Mouse (Mus musculus) Muller cell, postnatal 12 days (primary cell): ENCODE data around the gene Pik3c2g.

Experiments
- DNase-seq: peaks from one replicate; pipeline ENCODE4 v3.0.0-alpha.2; 2015; ENCODE audit errors: inconsistent ontology term

Pik3c2g gene

GRCm38 (mm10) chr6:139586892-139587291 is at the start of gene Pik3c2g:
Gene Pik3c2g, plus strand, starts transcription at chr6:139587221.
- no peak for DNase-seq

DNA sequence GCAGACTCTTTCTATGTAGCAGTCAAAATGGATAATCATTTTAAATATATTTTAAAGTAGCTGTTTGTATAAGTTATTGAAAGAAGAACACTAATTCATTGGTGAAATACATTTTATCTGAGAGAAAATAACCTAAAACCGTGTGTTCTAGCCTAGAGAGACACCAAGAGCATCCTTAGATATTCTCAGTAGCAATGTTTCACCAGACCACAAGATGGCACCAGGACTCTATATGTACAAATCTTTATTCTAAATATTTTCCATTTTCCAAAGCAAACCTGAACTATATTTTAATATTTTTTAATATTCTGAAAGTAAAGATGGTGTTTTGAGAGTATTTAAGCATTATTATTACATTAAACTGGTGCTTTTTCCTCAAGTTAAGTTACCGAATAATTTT is 48.6 kb upstream of the Pik3c2g start:
- no peak for DNase-seq

DNA sequence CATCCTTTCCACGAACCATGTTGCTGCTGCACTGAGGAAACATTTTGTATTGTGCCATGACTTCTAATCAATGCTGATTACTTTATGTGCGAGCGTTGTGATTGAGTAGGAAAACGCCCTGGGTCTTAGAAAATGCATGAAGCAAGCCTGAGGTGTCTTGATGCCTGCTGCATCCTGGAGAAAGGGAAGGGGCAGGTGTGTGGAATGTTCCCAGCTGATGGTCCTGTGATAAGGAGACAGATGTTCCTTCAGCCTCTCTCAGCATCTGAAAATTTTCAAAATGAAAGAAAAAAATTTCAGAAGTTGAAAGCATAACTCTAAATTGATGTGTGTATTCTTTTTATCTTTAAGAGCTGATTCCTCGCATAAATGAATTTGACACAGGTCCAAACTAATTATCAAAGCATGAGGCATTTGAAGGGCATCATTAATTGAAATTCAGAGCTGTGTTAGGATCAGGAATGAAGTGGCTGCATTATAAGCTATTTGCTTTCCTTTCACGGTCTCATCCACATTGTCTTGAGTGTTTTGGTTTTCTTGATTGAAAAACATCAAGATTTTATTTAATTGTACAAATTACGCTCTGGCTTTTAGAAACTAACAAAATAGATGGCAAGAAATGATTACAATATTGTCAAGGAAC is 31.4 kb upstream of the Pik3c2g start:
- no peak for DNase-seq

GRCm38 (mm10) chr6:139569211-139569610 is 17.8 kb upstream of the Pik3c2g start:
- DNase-seq = no peak

GRCm38 (mm10) chr6:139575854-139576253 is 11.2 kb upstream of the Pik3c2g start:
- DNase-seq = peak; percentile 71

GRCm38 (mm10) chr6:139576261-139577014 is 10.6 kb upstream of the Pik3c2g start:
- no peak for DNase-seq

DNA sequence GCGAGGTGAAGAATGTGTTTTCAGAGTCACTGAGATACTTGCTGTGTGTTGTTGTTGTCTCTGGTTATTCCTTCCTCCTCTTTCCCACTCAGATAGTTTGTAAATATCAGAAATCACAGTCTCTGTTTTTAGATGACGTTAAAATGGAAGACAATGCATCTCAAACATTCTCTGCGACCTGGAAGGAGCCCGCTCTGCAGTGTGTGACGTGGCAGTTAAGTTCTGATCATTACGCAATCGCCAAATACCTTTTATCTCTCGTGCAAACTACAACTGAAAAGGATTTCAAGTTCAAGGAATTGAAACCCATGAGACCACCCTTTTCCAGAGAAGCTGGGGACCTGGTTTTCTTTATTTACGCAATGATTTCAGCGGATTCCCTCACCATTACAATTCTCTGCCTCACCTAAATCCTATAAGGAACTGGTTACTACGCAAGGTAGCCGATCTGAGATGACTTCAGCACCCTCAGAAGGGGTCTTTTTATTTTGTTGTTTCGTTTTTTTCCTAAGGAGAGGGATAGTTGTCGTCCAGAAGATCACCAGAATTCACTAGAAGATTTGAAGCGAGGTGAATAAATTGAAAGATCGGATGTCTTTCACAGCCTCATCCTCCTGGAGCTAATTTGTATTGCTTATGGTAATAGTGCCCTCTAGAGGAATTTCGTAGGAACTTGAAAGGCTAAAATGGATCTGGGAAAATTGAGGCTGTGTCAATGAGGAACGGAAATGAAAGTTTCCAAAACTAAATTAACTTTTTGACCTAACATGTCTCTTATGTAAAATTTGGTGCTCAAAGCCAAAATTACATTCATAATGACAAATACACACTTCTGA is 9.8 kb upstream of the Pik3c2g start:
- peak; percentile 43 for DNase-seq

DNA sequence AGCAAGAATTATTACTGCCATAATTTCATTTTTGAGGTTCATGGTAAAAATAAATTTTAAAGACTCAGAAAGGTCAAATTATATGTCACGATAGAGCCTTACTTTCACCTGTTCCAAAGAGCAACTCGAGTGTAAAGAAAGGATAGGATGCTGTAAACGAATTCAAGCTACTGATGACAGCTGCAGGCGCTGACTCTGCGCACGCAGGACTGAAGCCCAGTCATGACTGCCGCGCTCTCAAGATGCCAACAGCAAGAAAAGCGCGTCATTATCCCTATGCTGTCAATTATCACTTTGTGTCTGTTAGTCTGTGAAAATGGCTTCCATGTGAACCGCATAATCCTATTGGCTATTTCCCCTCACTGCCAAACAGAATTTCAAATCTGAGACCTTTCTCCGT is 457 bp downstream of the Pik3c2g start:
- DNase-seq = no peak

- no peak for DNase-seq
Measured at GRCm38 (mm10) chr6:139588409-139588808, 1.4 kb downstream of the Pik3c2g start.

- peak; percentile 54 for DNase-seq
Measured at GRCm38 (mm10) chr6:139589291-139589690, 2.3 kb downstream of the Pik3c2g start.

GRCm38 (mm10) chr6:139589854-139590253 is 2.8 kb downstream of the Pik3c2g start:
- DNase-seq = no peak

GRCm38 (mm10) chr6:139592081-139592480 is 5.1 kb downstream of the Pik3c2g start:
- no peak for DNase-seq

GRCm38 (mm10) chr6:139596433-139596832 is 9.4 kb downstream of the Pik3c2g start:
- no peak for DNase-seq

GRCm38 (mm10) chr6:139599216-139599615 is 12.2 kb downstream of the Pik3c2g start:
- no peak for DNase-seq

- no peak for DNase-seq
Measured at GRCm38 (mm10) chr6:139618774-139619173, 31.8 kb downstream of the Pik3c2g start.

DNA sequence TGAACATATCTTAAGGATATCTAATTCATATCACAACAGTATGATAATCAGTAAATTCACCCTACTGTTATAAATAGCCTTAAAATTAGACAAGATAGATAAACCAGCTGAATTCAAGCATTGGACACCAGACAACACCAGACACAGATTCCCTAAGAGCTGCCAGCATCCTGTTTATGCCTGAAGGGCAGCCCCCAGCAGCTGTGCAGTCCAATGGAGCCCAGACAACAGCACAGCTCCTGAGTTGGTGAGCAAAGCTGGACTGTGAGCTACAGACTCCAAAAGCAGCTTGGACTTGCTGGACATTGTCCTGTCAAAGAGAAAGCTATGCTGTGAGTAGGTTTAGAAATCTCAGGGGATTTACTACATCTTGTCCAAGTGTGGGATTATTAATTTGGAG is 37.7 kb downstream of the Pik3c2g start:
- DNase-seq = no peak

GRCm38 (mm10) chr6:139634561-139634960 is 47.5 kb downstream of the Pik3c2g start:
- DNase-seq = no peak

DNA sequence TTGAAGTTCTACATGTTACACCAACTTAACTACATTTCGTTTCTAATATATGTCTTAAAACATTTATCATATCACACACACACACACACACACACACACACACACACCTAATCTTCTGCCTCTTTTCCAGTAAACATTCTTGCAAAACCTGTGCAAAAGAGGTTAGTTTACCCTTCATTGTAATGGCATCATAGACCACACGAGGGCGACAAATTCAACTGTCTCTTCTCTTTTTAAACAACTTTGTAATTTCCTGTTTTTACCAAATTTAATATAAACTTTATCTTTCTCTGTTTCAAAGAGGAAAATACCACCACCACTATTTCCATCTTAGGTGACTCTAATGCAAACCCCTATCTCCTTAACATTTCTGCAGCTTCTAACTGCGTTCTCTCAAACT is 68.4 kb downstream of the Pik3c2g start:
- DNase-seq = no peak

DNA sequence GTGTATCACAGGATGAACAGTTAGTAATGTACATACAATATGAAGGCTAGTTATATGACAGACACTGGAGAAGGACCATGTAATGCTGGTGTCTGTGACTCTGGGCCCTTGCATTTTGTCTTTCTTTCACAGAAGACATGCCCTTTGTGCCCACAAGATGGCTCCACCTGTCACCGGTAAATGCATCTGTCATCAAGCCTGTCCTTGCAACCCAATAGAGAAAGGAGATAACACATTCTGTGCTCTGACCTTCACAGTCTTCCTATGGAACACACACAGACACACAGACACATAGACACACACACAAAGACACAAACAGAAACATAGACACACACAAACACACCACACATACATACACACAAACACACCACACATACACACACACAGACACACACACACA is 75.4 kb downstream of the Pik3c2g start:
- peak; percentile 24 for DNase-seq

GRCm38 (mm10) chr6:139718416-139718984 is 131.5 kb downstream of the Pik3c2g start:
- DNase-seq = peak; percentile 55

DNA sequence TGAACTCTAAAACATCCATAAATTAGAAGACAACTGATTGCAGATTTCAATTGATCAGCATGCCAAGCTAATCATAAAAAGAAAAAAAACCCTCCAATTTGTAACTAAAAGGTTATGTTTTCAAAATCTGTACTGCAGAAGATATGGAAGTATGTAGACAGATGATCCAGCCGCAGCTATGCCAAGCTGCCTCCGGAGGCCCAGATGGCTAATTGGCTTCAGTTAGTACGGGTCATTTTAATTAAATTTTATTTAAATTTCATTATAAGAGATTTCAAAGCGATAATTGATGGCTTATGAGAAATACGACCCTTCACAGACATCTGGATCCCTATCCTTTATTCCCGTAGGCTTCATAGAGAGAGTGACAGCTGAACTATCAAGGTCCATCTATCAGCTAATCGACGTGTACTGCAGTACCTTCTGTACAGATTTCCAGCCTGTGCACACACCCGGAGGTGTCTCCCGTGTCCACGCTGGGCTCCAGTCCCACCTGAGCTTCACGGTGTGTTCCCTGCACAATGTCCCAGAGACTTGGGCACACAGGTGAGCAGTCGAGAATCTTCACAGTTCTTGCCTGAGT is 132.7 kb downstream of the Pik3c2g start:
- no peak for DNase-seq
